Mouse (Mus musculus): ENCODE measurements around the gene Tubgcp6. TPM values are rescaled to one million over a fixed set of nuclear protein-coding genes. Genes with fewer than 3 reads are reported as not detected.
A peak's percentile ranks its signal among the peaks of the same experiment; 100 is the strongest.

Gene Tubgcp6
- polyA plus RNA-seq, 1 experiment from 2014 or later: 6.2 TPM

DNA sequence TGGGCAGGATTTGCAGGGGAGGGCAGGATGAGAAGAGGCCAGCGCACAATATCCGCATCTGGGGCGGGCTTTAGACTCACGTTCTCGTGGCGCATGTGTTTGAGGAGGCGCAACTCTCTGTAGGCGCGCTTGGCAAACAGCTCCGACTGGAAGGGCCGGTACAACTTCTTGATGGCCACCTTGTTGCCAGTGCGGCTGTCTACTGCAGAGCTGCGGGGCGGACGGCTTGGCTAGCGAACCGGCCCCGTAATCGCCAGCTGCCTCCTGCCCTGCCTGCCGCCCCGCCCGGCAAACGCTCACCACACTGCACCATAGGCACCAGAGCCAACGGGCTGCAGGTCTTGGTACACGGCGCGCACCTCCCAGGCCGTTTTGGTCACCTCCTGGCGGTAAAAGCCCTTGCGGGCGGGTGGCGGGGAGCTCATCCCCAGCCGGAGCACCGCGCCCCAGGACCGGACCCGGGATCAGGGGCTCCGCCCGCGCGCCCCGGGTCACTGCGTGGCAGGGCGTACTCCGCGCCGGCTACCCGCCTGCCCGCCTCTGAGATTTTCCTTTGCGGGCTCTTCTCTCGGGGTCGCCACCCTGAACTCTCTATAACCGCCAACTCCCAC is 17.2 kb upstream of the Tubgcp6 start:
- ATAC-seq: peak; percentile 53
- no peaks in the 10 kb centered on the region for H3K9me3 ChIP-seq (ENCODE audit: low read length)
- no peaks in the 10 kb centered on the region for H3K36me3 ChIP-seq (ENCODE audit: insufficient read depth, low read length)
- peak overlapping the region; percentile 90 for H3K4me2 ChIP-seq (replicated peaks; ENCODE audit: low read depth, low read length)
- peak overlapping the region; percentile 51; the same call in 1 of the 2 replicates for H3K27ac ChIP-seq (ENCODE audit: low read length)
- peak overlapping the region; percentile 34 for H3K9ac ChIP-seq (replicated peaks; ENCODE audit: low read depth)
- H3K4me1 ChIP-seq (ENCODE audit: insufficient read depth, low read depth, low read length): peaks cover 7% of the 10 kb centered on the region; the same call in 1 of the 2 replicates
- under 1% methylated on average over 51 of the region's 53 CpGs for WGBS
- TF ChIP-seq EP300 (IDR thresholded peaks at IDR 0.05) (no peak), CTCF (IDR thresholded peaks at IDR 0.05) (no peak)
- DNase-seq (ENCODE audit: low spot score): peak; percentile 36
- peaks cover 13% of the 10 kb centered on the region; the same call in 1 of the 2 replicates for H3K27me3 ChIP-seq (replicated peaks; ENCODE audit: insufficient read depth, low read length)
- H3K4me3 ChIP-seq (ENCODE audit: low read depth, low read length): peak overlapping the region; percentile 53

DNA sequence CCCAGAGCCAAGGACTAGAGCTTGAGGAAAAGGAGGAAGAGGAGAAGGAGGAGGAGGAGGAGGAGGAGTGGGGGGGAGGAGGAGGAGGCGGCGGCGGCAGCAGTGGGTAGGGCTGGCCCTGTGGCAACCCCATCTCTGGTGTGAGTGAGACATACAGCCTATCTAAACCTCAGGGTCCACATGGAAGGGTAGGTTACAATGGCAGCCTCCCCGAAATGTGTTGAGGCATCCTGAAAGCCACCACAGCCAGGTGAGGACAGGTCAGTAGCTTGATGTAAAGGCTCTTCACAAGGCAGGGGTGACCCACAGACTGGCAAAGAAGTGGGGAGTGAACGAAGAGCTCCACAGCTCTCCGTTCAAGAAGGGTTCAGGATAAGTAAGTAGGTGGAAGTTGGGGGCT is 15.6 kb upstream of the Tubgcp6 start:
- WGBS: 82% methylated on average over 6 of the region's 6 CpGs
- DNase-seq (ENCODE audit: low spot score): no peak
- no peaks in the 10 kb centered on the region for H3K36me3 ChIP-seq (ENCODE audit: insufficient read depth, low read length)
- H3K4me2 ChIP-seq (replicated peaks; ENCODE audit: low read depth, low read length): no peak overlapping the region
- H3K27me3 ChIP-seq (replicated peaks; ENCODE audit: insufficient read depth, low read length): peaks cover 13% of the 10 kb centered on the region; the same call in 1 of the 2 replicates
- H3K27ac ChIP-seq (ENCODE audit: low read length): no peak overlapping the region
- no peaks in the 10 kb centered on the region for H3K9me3 ChIP-seq (ENCODE audit: low read length)
- no peak overlapping the region for H3K9ac ChIP-seq (replicated peaks; ENCODE audit: low read depth)
- H3K4me3 ChIP-seq (ENCODE audit: low read depth, low read length): no peak overlapping the region
- H3K4me1 ChIP-seq (ENCODE audit: insufficient read depth, low read depth, low read length): peaks cover 7% of the 10 kb centered on the region; the same call in 1 of the 2 replicates
- ATAC-seq: no peak
- TF ChIP-seq CTCF (IDR thresholded peaks at IDR 0.05): no peak
- no peak for TF ChIP-seq EP300 (IDR thresholded peaks at IDR 0.05)

GRCm38 (mm10) chr15:89138046-89138405 is 15.1 kb upstream of the Tubgcp6 start:
- Histone ChIP-seq H3K9me3 (ENCODE audit: low read length) (no peaks in the 10 kb centered on the region), H3K4me3 (ENCODE audit: low read depth, low read length) (no peak overlapping the region), H3K36me3 (ENCODE audit: insufficient read depth, low read length) (no peaks in the 10 kb centered on the region), H3K4me1 (ENCODE audit: insufficient read depth, low read depth, low read length) (peaks cover 7% of the 10 kb centered on the region; the same call in 1 of the 2 replicates), H3K4me2 (replicated peaks; ENCODE audit: low read depth, low read length) (no peak overlapping the region), H3K27me3 (replicated peaks; ENCODE audit: insufficient read depth, low read length) (peaks cover 13% of the 10 kb centered on the region; the same call in 1 of the 2 replicates), H3K27ac (ENCODE audit: low read length) (no peak overlapping the region), H3K9ac (replicated peaks; ENCODE audit: low read depth) (no peak overlapping the region)
- ATAC-seq (no peak), DNase-seq (ENCODE audit: low spot score) (no peak)
- WGBS: 82% methylated on average over 7 of the region's 7 CpGs
- no peak for TF ChIP-seq EP300 (IDR thresholded peaks at IDR 0.05)
- no peak for TF ChIP-seq CTCF (IDR thresholded peaks at IDR 0.05)

DNA sequence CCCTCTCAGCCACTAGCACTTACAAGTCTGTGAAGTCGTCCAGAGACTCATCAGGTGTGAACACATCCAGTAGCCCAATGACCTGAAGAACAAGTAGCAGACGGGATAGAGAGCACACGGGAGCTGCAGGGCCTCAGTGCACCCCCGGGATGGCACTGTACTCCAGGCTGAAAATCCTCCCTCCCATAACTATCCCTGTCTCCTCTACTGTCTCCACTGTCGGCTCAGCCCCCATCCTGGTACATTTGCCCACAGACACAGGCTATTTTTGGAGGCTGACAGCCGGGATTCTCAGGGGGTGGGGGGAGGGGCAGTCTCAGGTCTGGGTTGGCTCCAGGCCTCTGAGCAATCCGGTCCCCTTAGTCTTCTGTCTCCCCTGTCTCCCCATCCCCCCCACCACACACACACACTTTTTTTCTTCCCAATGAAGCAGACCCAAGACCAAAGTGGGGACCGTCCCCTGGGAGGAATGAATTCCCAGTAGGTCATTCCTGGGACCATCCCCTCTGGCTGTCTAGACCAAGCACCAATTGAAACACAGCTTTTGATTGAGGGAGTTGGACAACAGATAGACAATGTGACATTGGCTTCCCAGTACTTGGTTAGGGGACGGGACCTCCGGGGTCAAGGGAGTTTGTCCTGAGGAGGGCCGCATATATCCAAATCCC is 14.6 kb upstream of the Tubgcp6 start:
- 65% methylated on average over 11 of the region's 11 CpGs for WGBS
- no peak overlapping the region for H3K9ac ChIP-seq (replicated peaks; ENCODE audit: low read depth)
- no peak overlapping the region for H3K27ac ChIP-seq (ENCODE audit: low read length)
- H3K9me3 ChIP-seq (ENCODE audit: low read length): no peaks in the 10 kb centered on the region
- no peak for TF ChIP-seq EP300 (IDR thresholded peaks at IDR 0.05)
- TF ChIP-seq CTCF (IDR thresholded peaks at IDR 0.05): no peak
- no peaks in the 10 kb centered on the region for H3K36me3 ChIP-seq (ENCODE audit: insufficient read depth, low read length)
- H3K4me3 ChIP-seq (ENCODE audit: low read depth, low read length): no peak overlapping the region
- DNase-seq (ENCODE audit: low spot score) (no peak), ATAC-seq (no peak)
- H3K27me3 ChIP-seq (replicated peaks; ENCODE audit: insufficient read depth, low read length): peaks cover 13% of the 10 kb centered on the region; the same call in 1 of the 2 replicates
- peaks cover 7% of the 10 kb centered on the region; the same call in 1 of the 2 replicates for H3K4me1 ChIP-seq (ENCODE audit: insufficient read depth, low read depth, low read length)
- no peak overlapping the region for H3K4me2 ChIP-seq (replicated peaks; ENCODE audit: low read depth, low read length)

DNA sequence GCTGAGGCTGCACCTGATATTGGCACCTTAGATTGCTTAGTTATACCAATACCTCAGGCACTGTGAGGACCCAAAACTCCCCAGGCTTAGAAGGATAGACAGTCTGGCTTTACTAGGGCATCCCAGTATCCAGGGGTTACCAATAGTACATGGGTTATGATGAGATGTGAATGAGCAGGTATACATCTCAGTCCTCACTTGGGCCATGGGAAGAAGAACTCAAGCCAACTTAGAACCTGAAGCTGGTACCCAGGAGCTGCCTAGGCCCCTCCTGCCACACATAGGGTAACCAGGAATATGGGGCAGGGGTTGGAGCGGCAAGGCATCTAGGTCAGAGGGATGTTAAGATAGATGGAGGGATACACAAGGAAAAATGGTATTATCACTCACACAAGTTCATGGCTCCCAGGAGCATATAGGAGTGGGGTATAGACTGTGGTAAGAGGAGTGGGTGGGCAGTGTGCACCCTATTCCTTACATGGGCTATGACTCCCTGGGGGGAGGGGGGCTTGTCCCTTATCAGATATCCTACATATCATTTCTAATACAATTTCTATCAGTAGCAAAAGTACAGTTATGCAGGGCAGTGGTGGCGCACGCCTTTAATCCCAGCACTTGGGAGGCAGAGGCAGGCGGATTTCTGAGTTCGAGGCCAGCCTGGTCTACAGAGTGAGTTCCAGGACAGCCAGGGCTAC is 13.7 kb upstream of the Tubgcp6 start:
- 95% methylated on average over 4 of the region's 5 CpGs for WGBS
- Histone ChIP-seq H3K9ac (replicated peaks; ENCODE audit: low read depth) (no peak overlapping the region), H3K9me3 (ENCODE audit: low read length) (no peaks in the 10 kb centered on the region), H3K36me3 (ENCODE audit: insufficient read depth, low read length) (no peaks in the 10 kb centered on the region), H3K27me3 (replicated peaks; ENCODE audit: insufficient read depth, low read length) (peaks cover 13% of the 10 kb centered on the region; the same call in 1 of the 2 replicates), H3K27ac (ENCODE audit: low read length) (no peak overlapping the region), H3K4me3 (ENCODE audit: low read depth, low read length) (no peak overlapping the region), H3K4me1 (ENCODE audit: insufficient read depth, low read depth, low read length) (peaks cover 7% of the 10 kb centered on the region; the same call in 1 of the 2 replicates), H3K4me2 (replicated peaks; ENCODE audit: low read depth, low read length) (no peak overlapping the region)
- ATAC-seq (no peak), DNase-seq (ENCODE audit: low spot score) (no peak)
- no peak for TF ChIP-seq EP300 (IDR thresholded peaks at IDR 0.05)

GRCm38 (mm10) chr15:89131316-89131715 is 8.4 kb upstream of the Tubgcp6 start:
- ATAC-seq (no peak), DNase-seq (ENCODE audit: low spot score) (peak; percentile 32)
- TF ChIP-seq CTCF (IDR thresholded peaks at IDR 0.05): no peak
- no peak for TF ChIP-seq EP300 (IDR thresholded peaks at IDR 0.05)
- no peaks in the 10 kb centered on the region for H3K36me3 ChIP-seq (ENCODE audit: insufficient read depth, low read length)
- no peak overlapping the region for H3K4me3 ChIP-seq (ENCODE audit: low read depth, low read length)
- H3K9ac ChIP-seq (replicated peaks; ENCODE audit: low read depth): no peak overlapping the region
- WGBS: 87% methylated on average over 3 of the region's 3 CpGs
- H3K4me1 ChIP-seq (ENCODE audit: insufficient read depth, low read depth, low read length): peaks cover 12% of the 10 kb centered on the region; the same call in 1 of the 2 replicates
- no peak overlapping the region for H3K27ac ChIP-seq (ENCODE audit: low read length)
- H3K4me2 ChIP-seq (replicated peaks; ENCODE audit: low read depth, low read length): no peak overlapping the region
- H3K27me3 ChIP-seq (replicated peaks; ENCODE audit: insufficient read depth, low read length): no peaks in the 10 kb centered on the region
- H3K9me3 ChIP-seq (ENCODE audit: low read length): no peaks in the 10 kb centered on the region
